Mouse (Mus musculus): ENCODE measurements around the gene Dcp1b.

DNA sequence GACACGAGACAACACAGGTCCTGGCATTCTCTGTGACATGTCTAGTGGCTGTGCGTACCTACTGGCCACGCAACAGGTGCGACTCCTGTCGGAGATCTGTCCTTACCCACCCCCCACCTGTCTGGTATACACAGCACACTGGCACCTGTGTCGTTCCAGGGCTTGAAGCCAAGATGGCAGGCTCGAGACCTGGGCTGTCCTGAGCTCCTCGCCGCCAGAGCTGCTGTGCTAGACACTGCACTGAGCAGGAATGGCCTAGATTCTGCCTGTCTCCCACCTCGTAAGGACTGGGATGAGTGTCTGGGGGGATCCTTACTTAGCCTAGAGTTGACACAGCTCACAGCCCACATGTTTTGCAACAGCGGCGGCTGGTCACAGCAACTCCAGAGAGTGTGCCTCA lies 50.2 kb downstream of the Dcp1b start:
- TF ChIP-seq CTCF (IDR thresholded peaks at IDR 0.05; ENCODE audit: low read depth, low read length) (no peak), POLR2A (IDR thresholded peaks at IDR 0.05; ENCODE audit: extremely low read depth, insufficient read depth, low read length) (no peak)
